Mouse (Mus musculus) liver (tissue): ENCODE results near the gene Zc3h18.

Experiments
- DNase-seq: peaks from one replicate; pipeline ENCODE4 v3.0.0-alpha.2; 2020; ENCODE audit warnings: mixed read lengths

Zc3h18 gene

DNA sequence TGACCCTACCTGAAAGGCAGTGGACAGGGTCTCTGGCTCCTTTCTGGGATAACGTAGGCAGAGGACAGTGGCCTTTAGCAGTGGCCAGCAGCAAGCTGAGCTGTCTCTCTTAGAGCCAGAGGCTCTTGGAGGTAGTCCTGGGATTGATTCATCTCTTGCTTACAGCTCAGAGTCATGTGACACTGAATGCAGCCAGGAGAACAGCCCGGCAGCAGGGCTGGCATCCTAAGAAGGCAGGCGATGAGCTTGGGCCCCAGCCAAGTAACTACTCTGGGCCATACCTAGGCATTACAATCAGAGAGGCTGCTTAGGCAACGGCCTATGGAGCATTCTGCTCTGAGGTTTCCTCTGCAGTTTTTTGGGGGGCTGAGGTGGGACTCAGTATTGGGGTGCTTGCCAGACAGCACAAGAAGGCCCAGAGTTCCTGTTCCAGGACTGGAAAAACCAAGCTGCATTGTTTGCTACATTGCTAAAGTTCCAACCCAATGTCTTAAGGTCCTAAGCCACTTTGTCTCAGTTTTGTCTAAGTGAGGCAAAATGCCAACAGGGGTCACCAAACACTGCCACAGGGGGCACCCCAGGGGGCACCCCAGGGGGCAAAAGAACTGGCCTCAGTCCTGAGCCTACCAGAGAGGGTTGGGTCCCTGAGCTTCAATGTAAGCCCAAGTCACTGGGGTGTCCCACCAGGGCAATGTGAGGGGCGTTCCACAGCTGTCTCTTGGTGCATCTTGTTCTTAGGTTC lies 28.4 kb upstream of the Zc3h18 start:
- no peak for DNase-seq

DNA sequence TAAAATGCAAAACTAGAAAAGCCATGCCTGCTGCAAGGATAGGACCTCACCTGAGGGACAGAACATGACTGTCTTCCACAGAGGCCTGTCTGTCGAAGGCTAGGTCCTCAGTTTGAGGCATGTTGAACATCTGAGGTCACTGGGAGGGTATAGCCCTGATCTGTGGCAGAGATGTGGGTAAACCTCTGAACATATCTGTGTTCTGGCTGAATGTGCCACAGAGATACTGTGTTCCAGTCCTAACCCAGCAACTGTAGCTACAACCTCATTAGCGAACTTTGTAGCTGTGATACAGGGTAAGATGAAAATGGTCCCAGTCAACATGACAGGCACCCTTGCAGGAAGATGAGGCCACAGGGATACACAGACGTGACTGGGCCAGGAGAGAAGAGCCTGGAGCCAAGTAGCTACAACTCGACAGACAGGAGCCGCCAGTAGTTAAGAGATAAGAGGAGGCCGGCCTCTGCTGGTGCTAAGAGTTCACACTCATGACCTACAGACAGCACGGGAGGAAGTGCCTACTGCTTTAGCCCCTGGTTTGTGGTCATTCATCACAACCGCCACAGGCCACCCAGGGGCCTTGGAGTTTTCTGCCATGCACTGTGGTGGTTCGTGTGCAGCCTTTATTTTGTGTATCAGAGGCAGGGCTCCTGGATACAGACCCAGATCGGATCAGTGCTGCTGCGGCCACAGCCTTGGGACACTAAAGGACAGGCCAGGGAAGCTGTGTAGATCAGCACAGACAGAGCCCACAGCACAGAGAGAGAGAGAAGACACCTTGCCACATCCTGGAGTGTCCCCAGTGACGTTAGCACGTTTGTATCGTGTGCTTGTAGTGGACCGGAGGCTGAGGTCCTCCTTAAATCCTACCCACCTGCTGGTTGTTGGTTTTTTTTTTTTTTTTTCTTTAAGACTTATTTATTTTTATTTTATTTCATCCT lies 26.8 kb upstream of the Zc3h18 start:
- DNase-seq = peak; percentile 74

DNA sequence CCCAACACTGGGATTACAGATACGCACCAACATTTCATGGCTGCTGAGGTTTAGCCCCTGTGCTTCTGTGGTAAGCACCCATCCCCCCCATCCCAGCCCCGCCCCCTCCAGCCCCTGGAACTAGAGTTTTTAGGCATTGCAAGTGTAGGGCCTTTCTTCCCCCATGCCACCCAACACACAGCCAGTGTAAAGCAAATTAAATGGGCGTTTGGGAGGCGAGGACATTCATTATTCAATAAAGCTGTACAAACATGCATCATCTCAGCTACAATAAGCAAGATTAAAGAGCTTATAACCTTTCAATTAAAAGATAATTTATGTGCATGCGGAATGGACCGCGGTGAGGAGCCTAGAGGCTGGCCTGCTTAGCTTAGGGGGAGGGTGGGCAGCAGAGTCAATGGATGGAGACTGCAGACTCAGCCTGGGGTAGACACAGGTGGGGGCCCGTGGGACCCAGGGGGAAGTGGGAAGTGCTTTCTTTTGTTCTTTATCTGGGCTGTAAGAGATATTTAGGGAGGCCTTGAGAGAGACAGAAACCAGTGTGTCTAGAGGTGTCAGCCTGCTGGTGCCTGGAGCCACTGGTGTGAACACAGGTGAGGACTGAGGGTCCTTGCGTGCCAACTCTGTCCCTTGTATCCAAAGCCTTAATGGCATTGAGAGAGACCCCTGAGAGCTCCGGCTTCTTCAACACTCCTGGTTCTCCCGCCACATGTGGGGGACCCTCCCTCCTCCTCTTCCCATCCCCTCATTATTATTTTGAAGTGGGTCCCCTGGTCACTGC lies 25.9 kb upstream of the Zc3h18 start:
- DNase-seq = no peak

DNA sequence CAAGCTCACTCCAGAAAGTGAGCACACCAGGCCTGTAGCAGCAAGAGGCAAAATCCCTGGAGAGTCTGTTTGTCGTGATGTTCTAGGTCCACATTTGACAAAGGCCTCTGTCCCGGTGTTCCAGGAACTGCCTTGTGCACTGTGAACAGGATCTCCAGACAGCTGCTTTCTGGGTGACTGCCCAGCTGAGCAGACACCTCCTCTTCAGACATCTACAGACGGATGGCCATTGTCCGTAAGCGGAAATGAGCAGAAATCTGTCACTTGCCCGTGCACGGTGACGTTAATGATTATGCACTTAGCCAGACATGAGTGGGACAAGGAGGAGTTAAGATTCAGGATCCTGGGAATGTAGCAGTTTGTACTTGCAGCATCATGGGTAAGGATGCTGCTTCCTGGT lies 22.3 kb upstream of the Zc3h18 start:
- no peak for DNase-seq

DNA sequence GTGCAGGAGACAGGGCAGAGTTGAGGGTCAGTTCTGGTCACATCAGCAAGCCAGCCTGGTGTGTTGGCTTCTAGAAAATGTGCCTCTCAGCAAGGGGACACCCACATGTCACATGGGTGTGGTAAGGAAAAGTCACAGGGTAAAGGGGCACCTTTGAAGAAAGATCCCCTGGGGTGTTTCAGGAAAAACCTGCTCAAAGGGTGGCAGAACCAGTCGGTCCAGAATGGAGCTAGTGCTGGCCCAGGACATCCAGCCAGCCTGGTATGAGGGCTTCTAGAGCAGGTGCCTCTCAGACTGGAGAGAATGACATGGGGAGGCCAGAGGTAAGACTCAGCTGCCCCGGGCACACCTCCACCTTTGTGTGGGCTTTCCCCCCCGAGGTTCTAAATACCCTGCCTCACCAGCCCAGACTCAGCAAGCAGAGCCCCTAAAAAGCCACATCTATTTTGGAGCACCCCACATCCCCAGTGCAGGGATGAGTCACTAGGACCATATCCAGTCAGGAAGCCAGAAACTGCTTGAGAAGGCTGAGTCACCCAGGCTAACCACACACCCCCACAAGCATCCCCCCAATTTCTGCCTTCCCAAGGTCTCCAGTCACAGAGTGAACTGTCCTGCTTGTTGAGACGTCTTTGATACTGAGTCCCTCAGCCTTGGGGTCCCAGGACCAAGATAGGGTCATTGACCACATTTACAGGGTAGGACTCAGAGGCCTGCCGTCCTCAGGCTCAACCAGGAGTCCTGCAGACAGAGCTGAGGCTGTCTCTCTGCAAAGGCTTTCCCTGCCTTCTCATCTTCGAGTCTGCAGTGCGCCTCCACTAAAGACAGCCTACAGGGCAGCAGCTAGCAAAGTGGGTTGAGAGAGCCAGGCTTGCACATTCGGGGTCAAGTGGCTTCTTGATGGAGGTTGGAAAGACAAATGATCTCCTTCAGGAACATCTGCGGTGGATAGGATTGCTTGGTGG lies 20.5 kb upstream of the Zc3h18 start:
- no peak for DNase-seq

DNA sequence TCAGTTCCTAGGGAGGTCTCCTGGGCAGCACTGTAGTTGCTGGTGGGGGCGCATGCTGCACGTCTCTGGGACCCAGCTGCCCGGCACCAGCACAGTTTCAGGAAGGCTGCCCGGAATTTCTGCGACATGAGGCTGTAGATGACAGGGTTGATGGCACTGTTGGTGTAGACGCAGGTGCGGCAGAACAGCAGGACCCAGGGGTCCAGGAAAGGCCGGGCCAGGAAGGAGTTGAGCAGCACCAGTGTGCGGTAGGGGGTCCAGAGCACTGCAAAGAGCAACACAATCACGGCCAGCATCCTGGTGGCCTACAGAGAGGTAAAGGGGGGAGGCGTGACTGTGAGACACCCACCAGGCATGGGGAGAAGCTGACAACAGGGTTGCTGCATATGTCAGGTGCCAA lies 19.2 kb upstream of the Zc3h18 start:
- no peak for DNase-seq

DNA sequence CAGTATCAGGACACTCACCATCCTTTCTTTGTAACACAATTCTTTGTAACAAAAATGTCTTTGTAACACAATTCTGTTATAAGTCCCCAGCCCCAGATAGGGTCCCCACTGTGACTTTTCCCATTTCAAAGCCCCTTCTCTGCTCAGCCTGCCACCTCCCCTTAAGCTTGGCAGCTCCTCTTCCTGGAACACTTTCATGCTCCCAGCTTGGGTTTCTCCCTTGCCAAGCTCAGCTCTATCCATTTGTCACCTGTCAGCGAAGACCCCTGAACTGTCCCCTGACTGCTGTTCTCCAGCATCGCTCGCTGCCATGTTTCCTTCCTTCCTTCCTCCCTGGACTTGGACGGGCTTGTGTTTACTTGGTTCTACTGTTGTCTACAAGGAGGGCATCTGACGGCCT lies 18.8 kb upstream of the Zc3h18 start:
- no peak for DNase-seq

DNA sequence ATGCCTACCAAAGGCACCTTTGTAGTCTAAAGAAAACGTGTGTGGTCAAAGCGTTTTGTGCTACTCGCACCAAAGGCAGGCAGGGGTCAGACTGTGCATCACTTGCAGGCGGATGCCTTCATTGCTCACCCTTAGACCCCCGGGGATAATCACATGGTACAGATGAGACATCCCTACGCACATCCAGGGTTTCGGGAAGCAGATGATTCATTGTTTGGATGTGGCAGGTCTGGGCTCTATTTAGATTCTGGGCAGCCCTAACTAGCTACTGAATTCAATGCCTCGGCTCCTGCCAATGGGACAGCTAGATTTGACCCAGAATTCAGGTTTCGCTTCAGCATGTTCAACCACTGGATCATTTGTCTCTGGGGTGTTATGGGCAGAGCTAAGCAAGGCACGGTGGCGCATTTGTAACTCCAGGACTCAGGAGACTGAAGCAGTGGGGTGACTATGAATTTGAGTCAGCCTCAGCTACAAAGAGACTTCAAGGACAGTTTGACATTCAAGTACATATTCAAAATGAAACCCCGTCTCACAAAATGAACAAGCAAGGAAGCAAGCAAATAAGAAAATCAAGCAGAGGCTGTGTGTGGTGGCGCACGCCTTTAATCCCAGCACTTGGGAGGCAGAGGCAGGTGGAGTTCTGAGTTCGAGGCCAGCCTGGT lies 17.2 kb upstream of the Zc3h18 start:
- no peak for DNase-seq

DNA sequence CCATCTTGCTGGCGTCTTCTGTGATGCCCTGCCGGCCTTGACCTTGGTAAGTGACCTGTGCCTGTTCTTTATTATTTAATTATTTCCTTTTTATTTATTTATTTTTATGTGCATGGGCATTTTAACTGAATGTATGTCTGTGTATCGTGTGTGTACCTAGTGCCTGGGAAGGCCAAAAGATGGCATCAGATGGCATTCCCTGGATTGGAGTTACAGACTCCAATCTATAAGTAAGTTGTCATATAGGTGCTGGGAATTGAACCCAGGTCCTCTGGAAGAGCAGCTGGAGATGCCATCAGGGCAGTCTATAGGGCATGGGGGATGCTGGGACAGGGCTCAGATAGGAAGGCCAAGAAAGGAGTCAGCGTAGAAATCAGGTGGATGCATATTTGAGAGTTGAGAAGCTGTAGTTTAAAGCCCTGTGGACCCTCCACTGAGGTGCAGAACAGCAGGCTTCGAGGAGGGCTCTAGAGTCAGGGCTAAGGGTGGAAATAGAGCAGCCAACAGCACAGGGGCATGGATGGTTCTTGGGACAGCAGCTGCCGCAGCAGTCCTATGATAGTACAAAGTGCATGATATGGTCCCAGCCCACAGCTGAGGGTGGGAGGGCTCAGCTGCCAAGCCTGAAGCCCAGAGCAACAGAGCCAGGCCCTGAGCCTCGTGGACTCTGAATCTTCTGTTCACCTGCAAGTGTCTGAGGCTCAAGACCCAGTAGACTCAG lies 15.6 kb upstream of the Zc3h18 start, which contains the start of gene Trhr2:
Trhr2 (minus strand) TSS at position 51 of the 721 bp plus-strand sequence.
- DNase-seq = no peak

DNA sequence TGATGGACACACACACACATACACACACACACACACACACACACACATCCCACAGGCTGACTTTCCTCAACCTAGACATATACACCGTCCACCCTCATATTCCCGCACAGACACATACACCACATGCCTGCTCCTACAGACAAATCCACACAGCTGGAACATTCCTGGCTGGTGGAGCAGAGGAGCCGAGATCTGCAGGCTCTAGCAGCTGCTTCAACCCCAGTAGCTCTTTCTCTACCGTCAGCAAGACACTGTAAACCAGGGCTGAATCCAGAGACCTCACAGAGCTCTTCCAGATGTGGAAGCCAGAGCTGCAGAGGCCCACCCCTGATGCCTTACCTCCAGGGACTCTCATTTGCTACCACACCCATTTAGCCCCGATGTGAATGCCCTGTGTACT lies 14.1 kb upstream of the Zc3h18 start:
- DNase-seq = no peak

DNA sequence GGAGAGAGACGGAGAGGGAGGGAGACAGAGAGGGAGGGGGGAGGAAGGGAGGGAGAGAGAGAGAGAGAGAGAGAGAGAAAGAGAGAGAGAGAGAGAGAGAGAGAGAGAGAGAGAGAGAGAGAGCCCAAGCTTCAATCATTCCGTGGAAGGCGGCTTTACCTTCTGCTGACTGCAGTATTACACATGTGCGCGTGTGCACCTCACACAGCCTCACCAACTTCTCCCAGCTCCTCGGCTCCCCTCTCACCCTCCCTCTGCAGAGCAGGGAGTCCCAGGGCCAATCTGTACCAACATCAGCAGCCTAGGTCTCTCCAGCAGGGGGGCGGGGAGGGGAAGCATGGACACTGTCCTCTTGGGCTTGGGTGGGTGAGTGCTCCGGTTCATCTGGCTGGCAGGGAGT lies 13.4 kb upstream of the Zc3h18 start:
- DNase-seq = no peak

DNA sequence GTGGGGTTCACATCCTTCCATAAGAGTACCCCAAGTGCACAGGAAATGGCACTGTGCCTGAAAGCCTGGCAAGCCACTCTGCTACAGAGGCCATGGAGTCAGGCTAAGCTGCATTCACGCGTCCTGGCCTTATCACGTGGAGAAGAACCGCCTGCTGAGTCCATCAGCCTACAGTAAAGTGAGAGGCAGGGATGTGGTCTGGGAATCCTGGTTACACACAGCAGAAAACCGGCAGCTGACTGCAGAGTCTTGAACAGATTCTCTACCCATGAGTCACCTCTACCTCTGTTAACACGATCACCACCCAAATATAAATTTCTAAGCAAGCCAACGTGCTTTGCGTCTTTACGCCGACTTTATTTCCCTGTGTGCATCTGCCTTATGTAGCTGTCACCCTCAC lies 7.9 kb upstream of the Zc3h18 start:
- no peak for DNase-seq

DNA sequence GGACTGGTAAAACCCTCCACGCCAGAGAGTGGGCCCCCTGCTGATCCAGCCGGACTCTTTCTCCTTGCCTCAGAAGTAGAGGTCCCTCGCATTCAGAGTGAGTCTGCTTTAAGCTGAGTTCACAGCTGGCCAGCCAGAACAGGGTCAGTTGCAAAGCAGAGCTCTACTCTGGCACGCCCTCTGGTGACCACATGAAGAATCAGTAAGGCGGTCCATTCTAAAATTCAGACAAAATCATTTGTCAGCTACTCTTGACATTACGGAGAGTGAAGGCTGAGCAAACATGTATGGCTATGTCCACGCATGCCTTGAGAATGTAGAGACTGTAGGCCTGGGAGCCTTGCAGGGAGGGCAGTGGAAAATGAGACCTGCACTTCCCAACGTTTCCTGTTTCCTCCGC lies 6.7 kb upstream of the Zc3h18 start:
- DNase-seq = peak; percentile 77

DNA sequence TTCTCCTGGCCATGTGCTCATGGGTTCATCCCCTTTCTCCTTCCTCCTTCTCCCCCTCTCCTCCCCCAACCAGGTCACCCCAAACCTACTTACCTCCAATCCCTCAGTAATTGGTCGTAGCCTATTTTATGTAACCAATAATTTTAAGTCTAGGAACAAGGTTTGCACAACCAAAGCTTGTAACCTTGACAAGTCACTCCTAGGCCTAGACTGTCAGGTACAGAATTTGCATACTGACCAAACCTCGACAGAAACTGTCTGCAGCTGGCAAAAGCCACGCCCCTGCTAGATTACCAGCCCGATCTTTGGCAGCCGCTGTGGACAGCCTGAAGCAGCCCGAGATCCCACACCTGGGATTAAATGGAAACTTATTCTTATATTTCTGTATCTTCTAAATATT lies 4.7 kb upstream of the Zc3h18 start:
- no peak for DNase-seq

DNA sequence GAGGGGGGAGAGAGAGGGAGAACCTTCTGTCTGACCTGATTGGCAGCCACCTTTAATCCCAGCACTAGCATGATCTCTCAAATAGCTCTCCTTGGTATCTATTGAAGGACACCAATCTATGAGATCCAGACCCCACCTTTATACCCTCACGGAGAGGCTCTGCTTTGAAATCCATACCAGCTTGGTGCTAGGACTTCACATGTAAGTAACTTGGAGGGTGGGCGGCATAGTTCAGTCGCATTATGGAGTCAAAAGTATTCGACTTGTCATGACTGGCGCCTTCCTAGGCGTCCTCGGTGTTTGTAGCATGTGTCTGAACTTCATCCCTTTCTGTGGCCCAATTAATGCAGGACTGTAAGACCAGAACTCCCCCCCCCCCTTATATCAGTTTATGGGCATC lies 1.1 kb upstream of the Zc3h18 start:
- DNase-seq = no peak

DNA sequence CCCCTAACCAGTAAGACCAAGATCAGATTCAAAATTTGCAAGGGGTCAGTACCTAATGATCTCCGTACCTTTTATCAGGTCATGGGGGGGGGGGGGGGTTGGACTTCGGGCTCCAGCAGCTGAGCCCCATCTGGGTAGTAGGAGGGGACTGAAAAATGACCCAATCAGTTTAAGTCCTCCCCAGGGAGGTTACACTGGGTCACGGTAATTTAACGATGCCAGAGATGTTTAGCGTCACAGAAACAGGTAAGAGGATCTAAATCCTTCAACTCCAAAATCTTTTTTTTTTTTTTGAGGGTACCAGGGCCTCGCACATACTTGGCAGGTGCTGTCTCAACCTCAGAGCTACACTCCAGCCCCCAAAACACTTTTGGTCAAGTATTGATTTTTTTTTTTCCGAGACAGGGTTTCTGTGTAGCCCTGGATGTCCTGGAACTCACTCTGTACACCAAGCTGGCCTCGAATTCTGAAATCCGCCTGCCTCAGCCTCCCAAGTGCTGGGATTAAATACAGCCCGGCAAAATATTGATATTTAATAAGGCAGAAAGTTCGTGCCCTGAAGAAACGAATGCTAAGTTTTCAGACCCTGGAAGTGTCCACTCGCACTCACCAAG lies 551 bp upstream of the Zc3h18 start:
- no peak for DNase-seq

DNA sequence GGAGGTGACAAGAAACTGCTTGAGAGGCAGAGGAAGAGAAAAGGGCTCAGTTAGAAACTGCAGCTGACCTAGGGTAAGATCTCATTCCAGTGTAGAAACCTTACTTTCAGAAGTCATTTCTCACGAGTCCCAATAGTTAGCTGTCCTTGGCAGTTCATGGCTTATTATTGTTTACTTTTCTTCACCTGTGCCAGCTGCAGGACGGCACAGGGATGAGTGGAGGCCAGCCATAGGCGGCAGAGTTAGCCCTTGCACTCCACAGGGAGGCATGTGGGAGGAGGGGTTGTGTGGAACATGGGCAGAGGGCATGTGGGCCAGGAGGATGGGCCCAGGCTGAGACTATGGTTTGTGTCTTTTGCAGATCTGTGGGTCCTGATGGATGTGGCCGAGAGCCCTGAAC lies 6.6 kb downstream of the Zc3h18 start:
- no peak for DNase-seq

DNA sequence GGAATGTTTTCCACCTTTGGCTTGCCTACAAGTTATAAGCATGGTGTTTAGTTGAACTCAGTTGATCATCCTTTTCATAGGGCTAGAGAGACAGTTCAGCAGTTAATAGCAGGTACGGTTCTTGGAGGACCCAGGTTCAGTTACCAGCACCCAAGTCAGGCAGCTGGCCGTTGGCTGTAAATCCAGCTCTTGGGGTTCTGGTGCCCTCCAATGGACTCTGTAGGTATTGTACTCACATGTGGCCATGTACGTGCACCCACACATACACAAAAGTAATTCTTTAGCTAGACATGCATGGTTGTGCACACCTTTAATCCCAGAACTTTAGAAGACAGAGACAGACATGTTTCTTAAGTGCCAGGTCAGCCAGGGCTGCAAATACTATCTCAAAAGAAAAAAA lies 12.9 kb downstream of the Zc3h18 start:
- no peak for DNase-seq

DNA sequence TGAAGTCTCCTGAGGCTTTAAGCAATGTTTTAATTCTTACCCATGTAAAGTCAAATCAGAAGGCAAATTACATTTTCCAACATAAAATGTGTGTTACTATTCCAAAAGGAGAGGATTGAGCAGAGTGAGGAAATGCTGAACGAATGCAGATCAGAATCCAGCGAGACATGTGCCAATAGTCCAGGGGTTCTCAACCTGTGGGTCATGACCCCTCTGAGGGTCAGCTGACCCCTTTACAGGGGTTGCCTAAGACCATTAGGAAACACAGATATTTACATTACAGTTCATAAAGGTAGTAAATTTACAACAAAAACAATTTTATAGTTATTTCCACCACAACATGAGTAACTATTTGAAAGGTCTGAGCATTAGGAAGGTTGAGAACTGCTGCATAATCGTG lies 14.3 kb downstream of the Zc3h18 start:
- DNase-seq = no peak

DNA sequence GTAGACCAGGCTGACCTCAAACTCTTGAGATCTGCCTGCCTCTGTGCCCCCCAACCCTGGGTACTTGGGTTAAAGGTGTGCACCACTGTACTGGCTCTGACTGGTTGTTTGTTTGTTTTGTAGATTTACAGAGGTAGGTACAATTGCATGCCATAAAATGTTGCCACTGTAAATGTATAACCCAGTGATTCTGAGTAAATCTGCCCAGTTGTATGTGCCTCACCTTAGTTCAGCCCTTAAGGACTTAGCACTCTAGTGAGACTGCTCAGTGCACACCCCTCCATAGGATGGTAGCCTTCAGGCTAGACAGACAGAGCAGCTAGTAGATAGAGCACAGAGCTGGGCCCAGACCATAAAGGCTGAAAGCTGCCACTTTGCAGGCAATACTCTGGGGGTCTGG lies 17.3 kb downstream of the Zc3h18 start:
- no peak for DNase-seq
